7 mouse cellular contexts compared by ENCODE assay signal in genomic region chr10:18469279-18470135, GRCm38 (mm10).
A peak's percentile ranks its signal among the peaks of the same experiment; 100 is the strongest.
DNase-seq lines count a peak whose midpoint lies in the region; ATAC-seq and TF ChIP-seq lines count a peak whose summit lies in the region.

No protein-coding gene starts in this region.

- H3K9ac ChIP-seq in embryonic facial prominence, embryonic 15.5 days: no peak overlapping the region
- no peak overlapping the region for H3K9ac ChIP-seq in intestine, embryonic 15.5 days
- H3K9ac ChIP-seq in liver, embryonic 15.5 days: no peak overlapping the region

- H3K4me1 ChIP-seq in embryonic facial prominence, embryonic 15.5 days: peaks cover 32% of the 10 kb centered on the region
- H3K4me1 ChIP-seq in intestine, embryonic 15.5 days (replicated peaks): peaks cover 12% of the 10 kb centered on the region; the same call in 1 of the 2 replicates
- no peaks in the 10 kb centered on the region; the same call in 1 of the 2 replicates for H3K4me1 ChIP-seq in liver, embryonic 15.5 days (replicated peaks)
- H3K4me1 ChIP-seq in olfactory bulb, adult 2 months (ENCODE audit: control insufficient read depth, insufficient read depth, low read length): peaks cover 8% of the 10 kb centered on the region

- ATAC-seq in CD4-positive, CD25-positive, alpha-beta regulatory T cell, adult 4 months: peak; percentile 89
- peak; percentile 79 for ATAC-seq in embryonic facial prominence, embryonic 15.5 days (ENCODE audit: insufficient number of reproducible peaks, low FRiP score, low TSS enrichment, low read depth)
- ATAC-seq in intestine, embryonic 15.5 days: peak; percentile 85
- 0 out of 2 replicates have a peak, but pooled peaks have one; percentile 15 for ATAC-seq in liver, embryonic 15.5 days (ENCODE audit: insufficient read depth)

- H3K36me3 ChIP-seq in embryonic facial prominence, embryonic 15.5 days: no peaks in the 10 kb centered on the region
- H3K36me3 ChIP-seq in intestine, embryonic 15.5 days: no peaks in the 10 kb centered on the region
- H3K36me3 ChIP-seq in liver, embryonic 15.5 days (replicated peaks): no peaks in the 10 kb centered on the region

- 1% methylated on average over 17 of the region's 17 CpGs for WGBS in embryonic facial prominence, embryonic 15.5 days
- 2% methylated on average over 17 of the region's 17 CpGs for WGBS in intestine, embryonic 15.5 days
- 2% methylated on average over 17 of the region's 17 CpGs for WGBS in liver, embryonic 15.5 days (ENCODE audit: insufficient replicate concordance)
- WGBS in olfactory bulb, adult 2 months: under 1% methylated on average over 17 of the region's 17 CpGs

- TF ChIP-seq CTCF in olfactory bulb, adult 2 months (IDR thresholded peaks at IDR 0.05; ENCODE audit: insufficient read depth, low read depth, low read length): no peak

- H3K4me2 ChIP-seq in embryonic facial prominence, embryonic 15.5 days (replicated peaks): peak overlapping the region; percentile 47
- peak overlapping the region; percentile 44 for H3K4me2 ChIP-seq in intestine, embryonic 15.5 days (replicated peaks)
- peak overlapping the region; percentile 42 for H3K4me2 ChIP-seq in liver, embryonic 15.5 days

- peak overlapping the region; percentile 39; the same call in 1 of the 2 replicates for H3K27ac ChIP-seq in embryonic facial prominence, embryonic 15.5 days (replicated peaks)
- H3K27ac ChIP-seq in intestine, embryonic 15.5 days: peak overlapping the region; percentile 78
- no peak overlapping the region for H3K27ac ChIP-seq in liver, embryonic 15.5 days (replicated peaks)
- no peak overlapping the region for H3K27ac ChIP-seq in olfactory bulb, adult 2 months (ENCODE audit: insufficient read depth, low read depth, low read length)

- no peaks in the 10 kb centered on the region for H3K27me3 ChIP-seq in embryonic facial prominence, embryonic 15.5 days
- no peaks in the 10 kb centered on the region for H3K27me3 ChIP-seq in intestine, embryonic 15.5 days (replicated peaks)
- no peaks in the 10 kb centered on the region for H3K27me3 ChIP-seq in liver, embryonic 15.5 days

- no peak for TF ChIP-seq POLR2A in olfactory bulb, adult 2 months (IDR thresholded peaks at IDR 0.05; ENCODE audit: insufficient read depth, low read depth, low read length)

- peak overlapping the region; percentile 23 for H3K4me3 ChIP-seq in embryonic facial prominence, embryonic 15.5 days (replicated peaks)
- H3K4me3 ChIP-seq in intestine, embryonic 15.5 days (replicated peaks): peak overlapping the region; percentile 0; the same call in 1 of the 2 replicates
- H3K4me3 ChIP-seq in liver, embryonic 15.5 days (replicated peaks): no peak overlapping the region
- H3K4me3 ChIP-seq in olfactory bulb, adult 2 months (ENCODE audit: insufficient read depth, low read depth, low read length): 0 out of 2 replicates have a peak overlapping the region, but pooled peaks have one; percentile 12

- no peaks in the 10 kb centered on the region for H3K9me3 ChIP-seq in embryonic facial prominence, embryonic 15.5 days (replicated peaks)
- no peaks in the 10 kb centered on the region for H3K9me3 ChIP-seq in intestine, embryonic 15.5 days
- H3K9me3 ChIP-seq in liver, embryonic 15.5 days (replicated peaks): no peaks in the 10 kb centered on the region

- DNase-seq in A20 (ENCODE audit: low read depth, low spot score): peak; percentile 57
- no peak for DNase-seq in gastrocnemius, adult 8-10 months (ENCODE audit: low spot score in 2 of 2)

Comparison
In these comparisons a context has a peak if more than half of its experiments do, and no peak if none do; other contexts are left out.
1. ATAC-seq: peak in every context shown above with its lines; median percentile 89 in CD4-positive, CD25-positive, alpha-beta regulatory T cell, adult 4 months; 85 in intestine, embryonic 15.5 days; 79 in embryonic facial prominence, embryonic 15.5 days; 15 in liver, embryonic 15.5 days.
2. H3K27ac ChIP-seq: peak in embryonic facial prominence, embryonic 15.5 days (single experiment) and intestine, embryonic 15.5 days (single experiment); none in liver, embryonic 15.5 days (single experiment) and olfactory bulb, adult 2 months (single experiment).
3. Peak in every context shown above with its lines, with median percentiles within 50 percentile points of each other: H3K4me2 ChIP-seq.